Mouse (Mus musculus) erythroblast, embryonic 14.5 days (primary cell): Measurements from ENCODE around the gene Retreg3.

Experiments
- GATA1 ChIP-seq: IDR thresholded peaks from 2 replicates; pipeline ENCODE4 v1.6.1; 2012; ENCODE audit warnings: low read length, inconsistent platforms, mixed read lengths
- TAL1 ChIP-seq: IDR thresholded peaks from 3 replicates; pipeline ENCODE4 v1.6.1; 2012; ENCODE audit warnings: low read length, inconsistent platforms, mixed read lengths

GRCm38 (mm10) chr11:101127075-101127474, 7.4 kb upstream of the Retreg3 start:
- TF ChIP-seq GATA1 = no peak
- TF ChIP-seq TAL1 = no peak
